Mouse (Mus musculus) heart, adult 18-20 months (tissue): ENCODE data around the gene Scnn1b. TPM values are rescaled to one million over a fixed set of nuclear protein-coding genes. Genes with fewer than 3 reads are reported as not detected.

Experiments used
- DNase-seq, 2 experiments: peaks; one replicate each; pipeline ENCODE4 v3.0.0; 2021 to 2022; ENCODE audit warnings: mixed read lengths in 1 of 2
- long read RNA-seq, 2 experiments: library from polyadenylated mRNA; stranded (forward); transcript quantifications; one replicate each; pipeline ENCODE4 v2.0.0; 2021
- total RNA-seq, 2 experiments: library from RNA; stranded (reverse); gene quantifications; 2 replicates each; pipeline ENCODE4 v1.2.3; 2021

Gene Scnn1b
- total RNA-seq = not detected
- long read RNA-seq, experiment 1 = 0 reads
- long read RNA-seq, experiment 2 = 0 reads

DNA sequence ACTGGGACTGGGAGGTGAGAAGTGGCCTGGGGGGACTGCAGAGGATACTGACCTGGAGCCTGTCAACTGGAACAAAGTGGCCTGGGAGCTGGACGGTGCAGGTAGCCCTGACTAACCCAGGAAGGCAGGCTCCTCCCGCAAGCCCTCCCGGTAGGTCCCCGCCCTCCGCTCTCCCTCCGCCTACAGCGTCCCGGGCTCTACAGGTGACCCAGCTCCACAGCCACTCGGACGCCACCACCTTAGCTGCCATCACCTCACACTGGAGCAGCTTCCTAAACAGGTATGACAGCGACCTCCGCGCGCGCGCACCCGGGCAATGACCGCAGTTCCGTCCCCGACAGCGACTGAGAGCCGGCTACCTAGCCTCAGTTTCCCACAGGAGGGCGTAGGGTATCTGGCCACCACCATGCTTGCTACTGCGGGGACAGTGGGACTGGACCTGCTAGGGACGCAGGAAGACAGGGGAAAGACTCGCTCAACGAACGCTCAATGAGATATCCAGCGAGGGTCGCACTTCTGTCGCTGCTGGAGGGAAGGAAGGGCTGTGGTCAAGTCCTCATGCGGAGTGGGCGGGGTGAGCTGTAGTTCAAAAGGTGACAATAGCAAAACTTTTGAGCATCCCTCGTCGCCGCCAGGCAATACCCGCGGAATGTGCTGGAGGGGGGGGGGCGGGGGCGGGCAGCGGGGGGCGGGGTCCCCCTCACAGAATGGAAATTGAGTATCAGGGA lies at the start of gene Scnn1b:
TSS of gene Scnn1b (plus strand) at position 181 of the 728 bp plus-strand sequence.
- DNase-seq = no peak

GRCm38 (mm10) chr7:121821632-121822031 lies 43.2 kb upstream of the Scnn1b start:
- no peak for DNase-seq

DNA sequence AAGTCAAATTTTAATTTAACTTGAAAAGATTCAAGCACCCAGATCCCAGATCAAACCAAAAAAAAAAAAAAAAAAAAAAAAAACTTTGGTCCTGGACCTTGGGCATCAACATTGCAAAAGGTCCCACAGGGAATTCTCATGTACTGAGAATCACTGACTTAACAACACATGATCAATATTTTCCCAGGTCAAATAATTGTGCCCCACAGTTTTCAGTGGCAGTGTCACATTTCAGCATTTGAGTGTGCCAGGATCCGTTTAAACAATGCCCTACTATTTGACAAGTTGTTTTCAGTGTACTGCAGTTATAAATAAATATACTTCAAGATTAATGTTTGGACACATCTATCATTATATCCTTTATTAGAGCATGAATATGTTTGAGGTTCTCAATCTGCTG lies 36.4 kb upstream of the Scnn1b start:
- no peak for DNase-seq

GRCm38 (mm10) chr7:121835392-121835791 lies 29.4 kb upstream of the Scnn1b start:
- no peak for DNase-seq

DNA sequence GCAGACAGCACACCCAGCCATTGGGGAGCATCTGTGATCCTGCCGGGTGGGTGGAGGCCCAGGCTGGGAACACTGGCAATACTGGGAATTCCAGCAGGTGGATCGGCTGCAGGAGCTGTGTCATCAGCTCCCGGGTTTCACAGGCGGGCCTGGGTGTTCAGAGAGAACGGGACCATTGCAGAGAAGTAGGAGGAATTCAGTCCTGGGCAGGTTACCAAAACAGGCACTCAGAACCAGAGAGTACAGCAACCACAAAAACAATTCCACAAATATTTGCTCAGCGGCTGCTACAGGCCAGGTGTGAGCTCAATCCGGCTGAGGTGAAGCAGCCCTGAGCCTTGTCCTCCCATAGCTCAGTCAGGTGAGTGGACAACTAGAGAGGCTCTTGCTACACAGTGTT lies 28.0 kb upstream of the Scnn1b start:
- no peak for DNase-seq

DNA sequence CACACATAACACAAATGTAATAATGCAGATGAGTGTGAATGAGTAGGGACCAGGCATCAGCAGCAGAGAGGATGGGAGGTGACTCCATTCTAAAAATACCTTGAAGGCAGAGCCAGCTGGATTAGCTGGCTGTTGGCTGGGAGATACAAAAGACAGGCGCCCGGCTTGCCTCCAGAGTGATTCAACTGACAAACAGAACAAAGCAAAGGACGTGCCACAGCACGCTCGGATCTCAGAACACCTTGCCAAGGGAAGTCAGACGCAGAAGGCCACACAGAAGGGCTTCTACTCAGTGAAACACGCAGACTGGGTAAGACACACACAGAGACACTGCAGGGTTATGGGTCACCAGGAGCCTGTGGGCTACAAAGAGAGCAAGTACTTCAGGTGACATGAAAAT lies 24.0 kb upstream of the Scnn1b start:
- DNase-seq = peak; percentile 55 to 74

DNA sequence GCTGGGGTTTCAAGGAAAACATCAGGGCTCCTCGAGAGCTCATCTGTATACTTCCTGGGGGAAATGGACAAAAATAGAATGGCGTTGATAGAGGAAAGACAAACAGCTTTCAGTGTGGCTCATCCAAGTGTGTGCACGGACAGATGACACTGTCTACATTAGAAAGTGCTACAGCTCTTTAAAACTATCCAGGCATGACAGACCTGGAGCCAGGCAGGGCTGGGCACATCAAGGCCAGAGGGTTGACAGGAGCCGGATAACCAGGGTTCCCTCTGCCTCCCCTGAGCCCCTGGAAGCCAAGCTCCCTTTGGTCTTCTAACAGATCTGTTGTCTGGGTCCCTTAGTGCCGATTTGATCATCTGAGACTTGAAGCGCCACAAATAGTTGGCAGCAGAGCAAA lies 22.6 kb upstream of the Scnn1b start:
- DNase-seq = peak in 1 of 2 experiments; percentile 3

DNA sequence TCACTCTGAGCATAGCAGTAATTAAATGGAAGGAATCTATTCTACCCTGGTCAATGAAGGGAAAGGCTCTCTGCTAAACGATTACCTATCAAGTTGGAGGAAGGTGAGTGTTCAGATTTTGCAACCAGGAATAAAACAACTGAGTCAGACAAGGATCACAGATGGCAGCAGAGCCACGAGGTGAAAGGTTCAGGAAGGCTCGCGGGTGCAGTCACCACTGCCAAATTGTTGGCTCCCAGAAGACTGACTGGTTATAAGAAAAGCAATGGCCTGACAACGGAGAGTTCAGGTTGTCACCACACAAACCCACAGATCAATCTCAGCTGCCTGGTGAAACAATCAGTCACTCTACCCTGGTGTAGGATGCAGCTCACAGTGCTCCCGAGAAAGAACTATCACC lies 18.9 kb upstream of the Scnn1b start:
- no peak for DNase-seq

DNA sequence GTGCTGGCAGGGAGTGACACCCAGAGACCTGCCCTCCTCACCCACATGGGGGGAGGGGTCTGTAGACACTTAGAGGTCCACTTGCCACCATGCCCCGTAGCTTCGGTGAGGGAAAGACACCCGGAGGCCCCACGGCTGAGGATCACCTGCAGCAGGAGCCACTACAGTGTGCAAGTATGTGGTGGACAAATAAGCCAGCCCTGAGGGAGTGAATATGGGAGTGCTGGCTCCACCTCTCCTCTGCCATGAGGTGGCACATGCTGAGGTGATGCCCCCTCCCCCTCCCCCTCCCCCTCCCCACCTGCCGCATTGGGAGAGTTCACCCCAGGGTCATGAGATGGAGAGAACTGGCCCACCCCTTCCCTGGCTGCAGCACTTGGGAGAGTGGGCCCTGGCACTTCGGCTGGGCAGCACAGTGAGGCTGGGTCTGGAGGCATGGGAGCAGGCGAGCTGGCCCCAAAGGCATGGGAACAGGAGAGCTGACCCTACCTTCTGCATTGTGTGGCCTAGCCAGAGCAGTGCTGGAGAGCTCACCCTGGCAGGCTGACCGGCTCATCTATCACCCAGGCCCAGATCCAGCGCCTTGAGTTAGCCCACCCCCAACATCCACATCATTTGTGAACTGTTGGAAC lies 16.2 kb upstream of the Scnn1b start:
- DNase-seq = no peak

DNA sequence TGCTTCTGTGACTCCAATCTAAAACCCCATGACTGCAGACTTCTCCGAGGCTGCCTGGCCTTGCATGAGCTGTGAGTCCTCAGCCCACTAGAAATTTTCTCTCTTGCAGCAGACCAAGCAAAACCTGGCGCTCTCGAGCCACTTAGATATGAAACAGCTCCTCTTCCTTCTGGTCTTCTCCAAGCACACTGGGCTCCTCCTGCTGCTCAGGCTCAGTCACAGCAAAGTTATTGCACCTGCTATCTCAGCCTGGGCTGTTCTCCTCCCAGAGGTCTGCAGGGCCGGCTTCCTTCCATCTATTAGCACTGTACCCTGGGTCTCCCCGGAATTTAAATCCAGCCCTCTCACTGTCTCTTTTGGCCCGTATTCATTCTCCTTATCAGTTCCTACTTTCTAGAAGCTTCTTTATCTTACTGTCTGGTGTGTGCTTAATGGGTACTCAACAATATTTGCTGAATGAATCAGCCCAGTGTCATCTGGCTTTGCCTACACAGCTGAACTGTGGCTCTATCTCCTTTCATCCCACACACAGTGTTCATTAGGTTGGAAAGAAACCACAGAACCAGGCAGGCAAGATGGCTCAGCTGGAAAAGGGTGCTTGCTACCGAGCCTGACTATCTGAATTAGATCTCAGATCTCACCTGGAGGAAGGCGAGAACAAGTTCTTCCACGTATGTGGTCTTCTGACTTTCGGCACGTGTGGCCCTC lies 7.5 kb upstream of the Scnn1b start:
- no peak for DNase-seq

- DNase-seq = no peak
These were observed 5.9 kb upstream of the Scnn1b start for GRCm38 (mm10) chr7:121858939-121859338.

DNA sequence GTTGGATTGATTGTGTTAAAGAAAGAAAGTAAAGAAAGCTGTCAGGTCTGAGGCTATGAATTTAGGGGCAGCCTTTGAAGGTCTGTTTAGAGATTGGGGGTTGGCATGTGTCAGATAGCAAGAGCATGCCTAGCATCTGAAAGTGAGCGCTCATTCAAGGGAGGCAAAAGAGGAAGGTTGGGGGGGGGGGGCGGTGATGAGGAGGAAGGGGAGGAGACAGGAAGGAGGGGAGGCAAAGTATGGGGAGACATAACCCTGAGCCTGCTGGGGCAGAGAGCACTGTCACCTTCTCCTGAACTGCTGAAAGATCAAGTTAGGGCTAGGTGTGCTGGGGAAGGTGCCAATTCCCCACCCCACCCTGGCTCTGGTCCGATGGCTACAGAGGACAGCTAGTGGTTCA lies 6.8 kb downstream of the Scnn1b start:
- no peak for DNase-seq

DNA sequence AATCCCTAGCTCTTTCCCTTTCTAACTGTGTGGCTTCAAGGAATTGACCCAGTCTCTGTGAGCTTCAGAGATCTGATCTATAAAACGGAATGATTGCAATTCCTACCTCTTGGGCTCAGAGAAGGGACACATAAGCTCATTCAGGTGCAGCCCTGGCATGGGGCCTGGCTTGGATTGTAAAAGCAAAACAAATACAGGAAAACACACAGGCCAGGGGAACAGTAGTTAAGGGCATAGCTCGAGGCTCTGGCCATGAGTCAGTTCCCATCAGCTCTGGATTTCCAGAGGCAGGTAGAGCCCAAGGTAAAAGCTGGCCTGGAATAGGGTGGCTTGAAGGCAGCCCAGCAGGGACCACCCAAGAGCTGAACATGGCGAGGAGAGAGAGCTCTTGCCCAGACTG lies 9.2 kb downstream of the Scnn1b start:
- DNase-seq = no peak

GRCm38 (mm10) chr7:121874784-121875183 lies 9.9 kb downstream of the Scnn1b start:
- no peak for DNase-seq

DNA sequence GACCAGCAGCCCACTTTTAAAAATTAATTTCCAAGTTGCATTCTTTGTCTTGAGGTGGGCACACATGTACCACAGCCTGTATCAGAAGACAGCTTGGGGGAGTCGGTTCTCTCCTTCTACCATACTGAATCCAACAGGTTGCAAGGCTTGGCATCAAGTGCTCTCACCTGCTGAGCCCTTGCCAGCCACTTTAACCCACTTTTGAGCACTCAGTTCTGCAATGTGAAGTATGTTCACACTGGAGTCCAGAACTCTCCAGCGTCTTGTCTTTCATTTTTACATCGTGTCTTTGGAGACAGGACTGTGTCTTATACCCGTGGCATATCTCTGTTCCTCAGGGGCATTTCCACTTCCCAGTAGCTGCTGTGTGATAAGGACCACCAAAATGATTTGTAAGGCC lies 15.4 kb downstream of the Scnn1b start:
- DNase-seq = no peak

DNA sequence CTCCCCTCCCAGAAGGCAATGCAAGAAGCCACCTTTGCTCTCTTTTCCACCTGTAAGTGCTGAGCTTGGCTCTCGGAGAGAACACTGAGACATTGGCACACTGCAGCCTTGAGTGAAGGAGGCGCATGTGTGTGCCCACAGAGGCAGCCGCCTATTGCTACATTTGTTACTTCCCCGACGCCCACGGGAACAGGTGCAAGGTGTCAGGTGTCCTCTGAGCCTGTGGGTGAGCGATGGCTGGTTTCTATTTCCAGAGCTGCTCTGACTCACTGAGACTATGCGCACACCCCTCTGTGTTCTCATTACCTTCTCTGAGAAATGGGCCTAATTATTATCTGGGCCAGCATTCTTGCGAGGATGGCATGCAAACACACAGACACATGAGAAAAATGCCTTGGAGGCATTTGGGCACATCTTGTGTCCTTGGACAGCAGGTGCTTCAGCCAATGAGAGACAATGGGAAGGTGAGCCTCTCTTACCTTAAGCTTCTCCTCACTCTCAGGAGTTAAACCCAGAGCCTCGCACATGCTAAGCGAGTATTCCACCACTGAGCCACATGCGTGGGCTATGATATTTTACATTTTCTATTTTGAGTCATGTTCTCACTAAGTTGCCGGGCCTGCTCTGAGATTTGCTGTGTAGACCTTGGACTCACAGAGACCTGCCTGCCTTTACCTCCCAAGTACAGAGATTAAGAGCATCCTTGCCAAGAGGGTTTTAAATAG lies 26.0 kb downstream of the Scnn1b start:
- no peak for DNase-seq

- DNase-seq = no peak
These were observed 31.9 kb downstream of the Scnn1b start for GRCm38 (mm10) chr7:121896689-121897088.

GRCm38 (mm10) chr7:121899311-121899710 lies 34.5 kb downstream of the Scnn1b start:
- DNase-seq = peak in 1 of 2 experiments; percentile 40

- DNase-seq = no peak
These were observed 35.1 kb downstream of the Scnn1b start for GRCm38 (mm10) chr7:121899940-121900339.

- DNase-seq = peak in 1 of 2 experiments; percentile 7
These were observed 38.0 kb downstream of the Scnn1b start for GRCm38 (mm10) chr7:121902757-121903411.

DNA sequence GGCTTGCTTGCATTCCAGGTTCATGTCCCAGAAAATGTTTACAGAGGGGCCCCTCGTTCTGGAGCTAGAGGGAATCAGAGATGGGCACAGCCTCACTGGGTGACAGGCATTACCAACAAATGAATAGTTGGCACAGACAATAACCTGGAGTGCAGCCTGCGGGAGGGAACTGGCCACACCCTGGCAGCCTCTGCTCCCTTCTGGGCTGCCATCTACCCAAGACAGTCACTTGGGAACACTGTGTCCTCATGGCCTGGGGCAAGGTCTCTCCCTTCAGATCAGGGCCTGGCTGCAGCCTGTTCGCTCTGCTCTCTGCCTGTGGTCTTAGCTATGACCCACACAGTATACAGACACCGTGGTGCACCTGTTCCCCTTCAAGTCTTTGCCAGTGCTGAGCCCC lies 42.0 kb downstream of the Scnn1b start:
- peak in 1 of 2 experiments; percentile 14 for DNase-seq

- DNase-seq = no peak
These were observed 47.4 kb downstream of the Scnn1b start for GRCm38 (mm10) chr7:121912250-121912649.
